Mouse (Mus musculus) retina, embryonic 14.5 days (tissue): Measurements from ENCODE around the gene Dnah14.

Source experiments
- DNase-seq: peaks from one replicate; pipeline ENCODE4 v3.0.0-alpha.2; 2015; ENCODE audit warnings: low spot score

Dnah14 gene

DNA sequence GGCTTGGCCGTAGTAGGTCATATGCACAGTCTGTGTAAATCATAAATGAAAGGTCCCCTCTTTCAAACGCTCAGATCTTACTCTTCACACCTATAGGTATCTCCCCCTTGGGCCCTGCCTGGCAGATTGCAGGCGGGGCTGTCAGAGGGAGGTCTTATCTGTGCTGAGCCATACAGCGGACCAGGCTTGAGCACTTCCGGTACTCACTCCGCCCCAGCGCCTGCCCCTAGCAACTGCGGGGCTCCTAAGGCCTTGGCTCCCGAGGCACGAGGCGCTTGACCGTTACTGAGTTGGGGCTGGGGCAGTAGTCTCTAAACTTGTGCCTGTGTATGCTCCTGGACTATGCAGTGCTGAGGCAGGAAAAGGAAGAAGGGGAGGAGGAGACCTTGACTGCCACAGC lies at the start of gene Dnah14:
Dnah14 (plus strand) TSS at position 238 of the 400 bp plus-strand sequence.
- no peak for DNase-seq

DNA sequence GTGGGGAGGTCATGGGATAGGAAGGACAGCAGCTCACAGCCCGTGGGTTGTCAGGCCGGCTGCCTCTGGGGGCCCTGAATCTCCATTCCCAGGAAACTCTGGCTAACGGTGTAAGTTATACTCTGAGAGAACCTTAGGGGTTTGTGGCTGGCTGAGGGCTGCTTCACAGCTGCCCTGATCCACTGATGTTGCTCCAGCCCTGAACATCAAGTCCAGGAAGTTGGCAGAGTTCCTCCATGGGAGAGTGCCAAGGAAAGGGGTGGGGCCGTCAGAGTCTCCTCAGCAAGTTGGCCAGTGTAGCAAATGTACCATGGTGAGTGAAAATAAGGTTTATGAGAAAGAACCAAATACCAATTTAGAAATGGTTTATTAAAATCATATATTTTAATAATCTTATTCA lies 47.0 kb upstream of the Dnah14 start:
- no peak for DNase-seq

DNA sequence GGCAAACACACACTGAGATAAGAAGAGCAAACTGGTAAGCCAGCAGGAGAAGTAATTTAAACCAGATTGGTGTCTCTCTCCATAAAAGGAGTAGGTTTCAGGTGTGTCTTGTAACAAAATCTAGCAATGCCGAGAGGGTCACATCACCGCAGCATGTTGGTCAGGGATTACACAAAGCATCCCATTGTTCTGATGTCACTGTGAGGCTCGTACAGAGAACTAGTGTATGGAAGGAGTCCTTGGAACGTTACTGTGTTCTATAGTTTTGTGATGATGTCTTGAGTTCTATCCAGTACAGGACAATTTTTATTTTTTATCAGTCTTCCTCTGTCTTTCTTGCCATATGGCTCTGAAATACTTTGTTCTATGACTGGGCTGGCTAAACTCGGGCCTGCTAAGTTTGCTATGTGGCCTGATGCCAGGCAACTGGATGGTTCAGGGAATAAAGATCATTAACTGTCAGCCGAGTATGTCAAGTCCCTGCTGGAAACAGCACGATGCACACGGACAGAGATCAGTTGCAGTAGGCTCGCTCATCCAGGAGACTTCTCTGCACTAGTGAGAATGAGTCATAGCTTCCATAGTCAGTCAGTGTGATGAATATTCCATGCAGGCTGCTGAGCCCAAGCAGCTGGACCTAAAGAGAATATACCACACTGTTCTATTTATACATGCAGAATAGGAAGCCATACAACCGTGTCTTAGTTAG lies 41.0 kb upstream of the Dnah14 start:
- no peak for DNase-seq

DNA sequence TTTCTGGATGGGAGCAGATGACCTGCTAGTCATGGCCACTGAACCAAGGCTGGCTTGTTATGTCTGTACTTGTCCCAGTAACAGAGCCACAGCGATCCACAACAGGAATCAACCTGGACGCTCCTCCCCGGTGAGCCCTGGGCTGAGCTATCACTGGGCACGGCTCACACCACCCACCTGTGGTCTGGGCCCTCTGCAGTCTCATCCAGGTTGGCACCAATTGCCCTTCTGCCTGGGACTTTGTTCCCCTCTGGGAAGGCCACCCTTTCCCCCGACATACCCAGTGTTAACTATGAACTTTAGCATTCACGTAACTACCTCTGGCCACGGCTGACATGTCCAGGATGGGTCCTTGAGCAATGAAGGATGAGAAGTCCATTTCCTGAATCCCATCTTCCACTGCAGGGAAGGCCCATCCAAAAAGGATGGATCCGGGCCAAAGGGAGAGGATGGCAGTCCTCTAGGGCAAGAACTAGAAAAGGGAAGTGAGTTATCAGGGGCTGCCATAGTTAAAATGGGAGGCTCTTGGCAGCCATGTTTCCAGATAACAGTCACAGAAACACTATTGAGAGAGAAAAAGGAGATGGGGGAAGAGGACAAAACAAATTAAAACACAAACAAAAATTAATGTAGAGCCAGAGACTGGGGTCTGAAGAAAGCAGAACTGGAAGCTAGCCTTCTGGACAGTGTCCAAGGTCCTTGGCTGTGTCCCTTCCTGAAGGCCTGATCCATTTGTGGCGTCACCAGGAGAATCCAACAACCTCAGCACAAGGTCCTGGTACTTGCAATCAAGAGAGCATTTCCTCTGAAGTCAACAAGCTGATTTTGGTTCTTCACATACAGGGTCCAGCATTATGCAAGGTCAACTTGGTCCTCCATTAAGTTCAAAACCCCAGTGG lies 38.5 kb upstream of the Dnah14 start:
- no peak for DNase-seq

DNA sequence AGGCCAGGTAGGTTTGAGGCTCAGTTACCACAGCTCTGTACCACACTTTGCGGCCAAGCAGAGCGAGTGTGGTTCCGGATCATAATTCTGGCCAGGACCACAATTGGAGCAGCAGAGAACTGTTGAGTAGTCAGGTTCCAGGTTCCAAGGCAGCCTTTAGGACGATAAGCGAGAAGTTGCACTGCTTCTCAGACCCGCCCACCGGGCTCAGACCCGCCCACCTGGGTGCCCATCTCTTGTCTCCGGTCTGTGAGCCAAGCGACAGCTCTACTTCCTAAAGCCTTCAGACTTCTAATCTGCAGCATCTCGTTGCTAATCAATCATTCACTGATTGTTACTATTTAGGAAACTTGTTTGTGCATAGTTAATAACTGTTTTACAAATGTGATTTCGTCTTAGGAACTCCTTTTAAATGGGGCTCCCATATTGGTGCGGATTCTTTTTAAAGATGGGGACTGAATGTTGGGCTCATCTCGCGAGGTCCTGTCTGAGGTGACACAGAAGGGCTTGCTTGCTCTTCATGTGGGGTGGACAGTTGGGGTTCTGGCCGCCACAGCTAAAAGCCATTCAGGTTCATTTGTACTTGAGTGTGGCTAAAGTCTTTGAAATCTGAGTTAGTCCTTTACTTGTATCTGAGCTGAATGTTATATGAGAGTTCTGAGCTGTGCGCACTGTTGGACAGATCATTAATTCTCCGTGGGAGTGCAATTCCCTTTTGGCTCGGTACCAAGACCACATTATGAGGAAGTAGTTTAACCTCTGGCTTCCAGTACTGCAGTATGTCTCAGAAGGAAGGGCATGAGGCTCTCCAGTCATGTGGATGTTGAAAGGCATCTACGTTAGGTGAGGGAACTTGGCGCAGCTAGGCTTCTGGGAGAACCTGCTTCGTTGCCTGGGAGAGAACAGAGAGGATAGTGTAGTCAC lies 36.3 kb upstream of the Dnah14 start:
- no peak for DNase-seq

DNA sequence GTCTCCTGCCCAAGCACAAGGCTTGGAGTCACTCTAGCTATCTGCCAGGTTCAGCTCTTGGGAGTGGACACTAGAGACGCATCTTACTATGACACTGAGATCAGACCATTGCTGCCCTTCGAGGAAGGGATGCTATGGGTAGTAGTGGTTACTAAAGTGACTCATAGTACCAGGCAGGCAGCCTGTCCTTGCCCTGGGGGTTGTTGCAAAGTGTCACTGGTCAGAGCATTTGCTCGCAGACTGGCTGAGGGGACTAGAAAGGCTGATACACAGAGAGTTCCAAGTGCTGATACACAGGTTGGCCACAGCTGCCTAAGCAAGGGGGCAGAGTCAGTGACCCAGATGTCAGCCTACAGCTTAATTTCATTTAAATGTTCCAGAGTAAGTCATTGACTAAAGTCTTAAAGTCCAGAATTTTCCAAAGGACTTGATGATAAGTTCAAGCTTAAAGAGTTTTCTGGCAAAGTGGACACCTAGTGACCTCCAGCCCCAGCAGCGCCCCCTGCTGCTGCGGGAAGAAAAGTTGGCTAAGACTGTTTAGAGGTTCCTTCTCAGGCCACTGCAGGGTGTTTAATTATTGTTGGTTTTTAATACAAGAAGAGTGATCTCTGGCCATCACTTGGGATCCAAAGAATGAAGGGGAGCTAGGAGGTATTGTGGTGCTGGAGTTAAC lies 32.5 kb upstream of the Dnah14 start:
- peak; percentile 56 for DNase-seq

DNA sequence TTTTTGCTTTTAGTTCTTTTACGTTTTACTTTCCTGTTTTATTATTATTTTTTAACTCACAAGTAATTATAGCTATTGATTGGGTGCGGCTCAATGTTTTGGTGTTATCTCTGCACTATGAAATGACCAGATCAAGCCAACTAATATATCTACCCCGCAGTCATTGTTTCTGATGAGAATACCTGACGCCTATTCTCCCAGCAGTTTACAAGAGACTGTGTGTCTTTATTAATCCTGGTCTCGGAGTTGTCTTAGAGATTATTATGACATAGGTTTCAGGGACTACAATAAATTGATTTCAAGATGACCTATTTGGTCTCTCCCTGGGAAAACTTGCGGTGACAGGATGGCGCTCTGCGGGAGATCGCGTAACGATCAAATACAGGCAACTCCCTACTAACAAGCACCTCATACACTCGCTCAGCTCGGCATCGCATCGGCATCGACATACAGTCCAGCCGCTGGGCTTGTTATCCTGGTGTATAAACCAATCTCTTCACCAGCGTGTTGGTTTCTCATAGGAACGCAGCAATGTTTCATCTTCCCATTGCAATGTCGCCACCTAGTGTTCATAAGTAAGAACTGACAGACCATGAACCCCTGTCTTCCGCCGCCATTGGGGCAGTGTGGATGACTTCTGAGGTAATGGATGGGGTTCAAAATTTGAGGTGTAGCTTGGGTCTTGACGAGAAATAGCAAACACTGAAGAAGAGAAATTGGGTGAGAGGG lies 31.2 kb upstream of the Dnah14 start:
- peak; percentile 93 for DNase-seq

DNA sequence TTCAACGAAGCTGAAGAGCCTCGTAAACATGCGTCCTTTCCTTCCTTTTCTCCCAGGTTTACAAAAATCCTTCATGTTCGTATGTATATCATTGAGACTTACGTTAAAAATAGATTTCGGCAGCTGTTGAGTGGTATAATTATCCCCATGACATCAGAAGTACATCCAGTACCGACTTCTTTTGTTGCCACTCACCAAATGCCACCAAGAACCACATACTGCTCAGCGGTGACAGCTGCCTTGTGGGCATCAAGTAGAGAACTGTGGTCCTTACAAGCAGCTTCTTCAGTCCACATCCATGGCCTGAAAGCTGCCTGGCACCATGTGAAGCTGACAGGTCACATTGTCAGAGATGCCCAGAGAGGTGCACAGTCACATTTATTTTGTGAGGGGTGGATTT lies 26.4 kb upstream of the Dnah14 start:
- no peak for DNase-seq

DNA sequence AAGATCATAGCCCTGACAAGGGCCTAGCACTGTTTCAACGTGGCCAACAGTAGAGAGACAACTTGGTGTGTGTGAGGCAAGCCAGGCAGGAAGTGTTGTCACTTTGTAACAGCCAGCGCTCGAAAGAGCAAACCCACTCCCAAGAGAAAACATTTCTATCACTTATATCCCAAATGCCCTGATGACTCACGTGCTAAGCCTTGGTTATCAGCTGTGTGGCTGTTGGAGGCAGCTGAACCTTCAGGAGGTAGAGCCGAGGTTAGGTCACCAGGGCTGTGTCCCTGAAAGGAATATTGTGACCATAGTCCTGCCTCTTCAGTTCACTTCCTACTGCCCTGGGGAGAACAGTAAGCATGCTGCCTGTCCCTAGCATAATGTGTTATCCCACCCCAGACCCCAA lies 25.5 kb upstream of the Dnah14 start:
- DNase-seq, result no peak

DNA sequence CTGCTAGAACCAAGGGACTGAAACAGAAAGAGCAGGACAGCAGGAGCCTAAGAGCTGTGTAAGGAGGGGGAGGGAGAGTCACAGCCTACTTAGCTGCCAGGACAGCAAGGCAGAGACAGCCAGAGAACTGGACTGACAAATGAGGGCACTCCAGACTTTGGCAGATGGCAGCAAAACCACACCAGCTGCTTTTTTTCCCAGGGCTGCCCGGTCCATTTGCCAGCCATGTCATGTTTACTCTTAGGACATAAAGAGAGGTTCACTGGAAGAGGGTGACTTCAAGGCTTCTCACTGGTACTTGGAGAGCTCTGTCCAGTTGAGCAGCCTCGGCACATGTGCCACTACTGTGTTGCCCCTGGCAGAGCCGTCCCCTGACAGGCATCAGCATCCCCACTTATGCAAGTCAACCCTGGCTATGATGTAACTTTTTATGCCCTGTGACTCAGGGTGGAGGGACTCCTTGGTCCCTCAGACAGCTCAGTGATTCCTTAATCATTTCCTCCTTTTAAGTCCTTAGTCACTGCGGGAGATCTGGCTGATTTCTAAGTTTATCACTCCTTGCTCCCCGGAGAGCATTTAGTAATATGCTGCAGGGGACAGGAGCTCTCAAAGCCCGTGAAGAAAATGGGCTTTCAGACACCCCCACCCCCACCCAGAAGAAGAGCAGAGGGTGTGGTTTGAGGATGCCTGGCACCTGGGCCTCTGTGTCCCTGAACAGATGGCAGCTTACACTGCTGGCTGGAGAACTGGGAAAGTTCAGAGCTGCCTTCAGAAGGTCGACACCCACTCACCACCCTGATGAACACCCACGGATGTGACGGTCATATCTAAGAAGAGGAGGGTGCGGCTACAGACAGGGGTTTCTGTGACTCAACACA lies 23.6 kb upstream of the Dnah14 start:
- DNase-seq, result peak; percentile 56

DNA sequence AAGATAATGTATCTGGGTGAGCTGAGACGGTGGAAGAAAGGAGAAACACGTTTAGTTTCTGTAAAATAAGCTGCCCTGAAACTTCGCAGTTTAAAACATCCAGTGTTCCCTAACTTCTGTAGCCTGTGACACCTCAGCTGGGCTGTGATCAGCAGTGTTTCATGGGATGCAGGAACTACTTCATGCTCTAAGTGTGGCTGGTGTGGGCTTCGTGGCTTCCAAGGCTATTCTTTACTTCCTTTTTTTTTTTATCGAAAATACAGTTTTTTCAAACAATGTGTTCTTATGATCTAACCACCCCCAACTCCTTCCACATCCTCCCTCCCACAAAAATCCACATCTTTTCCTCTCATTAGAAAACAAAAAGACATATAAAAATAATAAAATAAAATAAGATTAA lies 20.9 kb upstream of the Dnah14 start:
- DNase-seq, result no peak

DNA sequence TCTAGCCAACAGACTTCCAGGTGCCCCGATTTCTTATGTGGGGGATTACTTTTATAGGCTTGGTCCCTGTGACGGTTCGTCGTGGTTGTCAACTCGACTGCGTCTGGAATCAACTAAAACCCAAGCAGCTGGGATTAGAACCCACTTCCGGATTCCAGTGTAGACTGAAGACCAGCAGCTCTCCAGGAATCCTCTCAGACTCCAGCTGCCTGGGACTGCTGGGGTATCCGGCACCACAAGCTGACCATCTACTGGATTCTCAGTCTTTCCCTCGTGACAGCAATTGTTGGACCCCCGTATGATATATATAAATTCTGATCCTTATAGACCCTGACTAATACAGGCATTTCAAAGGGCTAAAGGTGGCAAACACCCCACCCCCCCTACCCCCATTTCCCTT lies 16.7 kb upstream of the Dnah14 start:
- no peak for DNase-seq

DNA sequence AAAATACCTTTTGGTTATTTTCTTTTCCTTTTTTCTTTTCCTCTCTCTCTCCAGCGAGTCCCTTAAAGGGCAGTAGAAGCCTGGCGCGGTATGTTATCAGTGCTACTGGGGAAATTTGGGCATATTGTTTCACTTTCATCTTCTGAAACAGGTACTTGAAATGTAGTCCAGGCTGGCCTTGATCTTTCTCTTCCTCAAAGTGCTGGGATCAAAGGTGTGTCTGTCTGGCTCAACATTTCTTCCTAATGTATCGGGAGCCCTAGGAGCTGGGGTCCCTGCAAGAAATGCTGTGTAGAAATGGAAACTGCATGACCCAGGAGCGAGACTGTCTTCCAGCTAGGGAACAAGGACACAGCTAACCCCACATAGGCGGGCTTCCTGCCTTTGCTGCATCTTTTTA lies 16.0 kb upstream of the Dnah14 start:
- DNase-seq, result no peak

DNA sequence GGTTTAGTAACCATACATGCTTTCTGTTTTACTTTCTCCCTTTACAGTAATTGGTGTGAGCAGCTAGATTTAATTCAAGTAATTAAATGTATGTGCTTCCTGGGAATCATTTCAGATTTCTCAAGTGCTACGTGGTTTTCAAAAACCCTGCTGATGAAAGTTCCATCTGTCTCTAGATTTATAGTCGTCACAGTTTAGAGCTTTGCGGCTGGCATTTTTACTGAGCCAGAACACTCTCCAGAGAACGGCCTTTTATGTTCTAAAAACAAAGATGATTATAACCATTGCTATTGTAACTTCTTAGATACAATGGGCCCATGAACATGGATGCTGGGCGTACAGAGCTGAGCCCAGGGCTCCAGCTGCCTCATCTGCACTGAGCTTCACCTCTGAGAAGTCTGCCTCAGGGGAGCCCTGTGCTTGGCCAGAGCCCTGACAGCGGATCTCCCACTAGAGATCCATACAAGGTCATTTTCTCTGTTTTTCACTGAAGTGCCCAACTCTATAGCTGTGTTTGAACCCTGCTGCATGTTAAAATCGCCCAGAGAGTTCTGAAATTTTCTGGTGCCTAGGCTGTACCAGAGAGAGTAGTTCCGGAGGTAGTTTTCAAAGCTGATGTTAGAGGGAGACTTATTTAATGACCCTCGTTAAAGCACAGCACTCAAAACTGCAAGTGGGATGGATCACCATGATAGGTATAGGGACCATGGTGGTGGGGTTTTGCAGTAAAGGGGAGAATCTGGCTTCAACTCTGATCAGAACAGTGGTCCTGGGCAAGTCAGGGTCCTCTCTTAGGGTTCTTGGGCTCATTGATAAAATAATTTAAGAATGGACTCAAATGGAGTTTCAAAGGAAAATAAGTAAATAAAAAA lies 15.2 kb upstream of the Dnah14 start:
- no peak for DNase-seq

DNA sequence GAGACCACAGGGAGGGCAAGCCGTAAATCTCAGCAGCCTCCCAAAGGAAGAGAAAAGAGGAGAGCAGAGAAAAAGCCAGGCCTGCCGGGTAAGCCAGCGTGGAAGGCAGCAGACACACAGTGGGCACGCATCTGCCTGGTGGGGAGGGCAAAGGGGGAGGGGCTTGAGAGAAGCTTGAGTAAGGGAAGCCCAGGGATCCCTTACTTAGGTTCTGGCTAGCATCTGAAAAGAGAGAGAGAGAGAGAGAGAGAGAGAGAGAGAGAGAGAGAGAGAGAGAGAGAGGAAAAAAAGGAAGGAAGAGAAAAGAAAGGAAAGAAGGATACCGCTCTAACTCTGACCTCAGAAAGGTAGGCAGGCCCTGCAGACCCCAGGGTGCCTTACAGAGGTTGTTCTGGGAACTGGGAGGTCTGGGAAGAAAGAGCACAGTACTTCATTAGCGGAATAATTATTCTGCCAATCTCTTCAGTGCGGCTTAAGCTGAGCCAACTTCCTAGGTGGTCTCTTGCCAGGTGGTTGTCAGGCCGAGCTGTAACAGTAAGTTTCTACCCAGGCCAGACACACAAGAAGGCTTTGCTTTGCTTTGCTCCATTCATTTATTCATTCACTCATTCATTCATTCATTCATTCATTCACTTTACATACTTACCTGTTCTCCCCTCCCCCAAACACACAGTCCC lies 14.5 kb upstream of the Dnah14 start:
- DNase-seq, result peak; percentile 54

DNA sequence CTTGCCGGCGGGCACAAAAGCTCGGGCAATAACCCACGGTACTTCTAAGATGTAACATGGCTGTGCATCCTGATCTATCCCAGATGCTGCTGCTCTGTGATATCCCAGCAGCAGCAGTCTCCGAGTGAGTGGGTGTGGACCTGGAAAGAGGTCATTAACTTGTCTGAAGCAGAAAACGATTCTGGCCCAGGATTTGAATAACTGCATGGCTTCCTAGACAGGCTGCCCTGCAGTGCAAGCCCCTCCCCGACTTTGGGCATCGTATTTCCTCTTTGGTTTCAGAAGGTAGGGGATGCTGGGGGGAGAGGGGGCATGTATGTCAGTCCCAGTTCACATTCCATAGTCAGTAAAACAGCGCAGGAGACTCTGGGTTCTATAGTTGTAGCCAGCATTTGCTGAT lies 6.9 kb upstream of the Dnah14 start:
- DNase-seq, result no peak

DNA sequence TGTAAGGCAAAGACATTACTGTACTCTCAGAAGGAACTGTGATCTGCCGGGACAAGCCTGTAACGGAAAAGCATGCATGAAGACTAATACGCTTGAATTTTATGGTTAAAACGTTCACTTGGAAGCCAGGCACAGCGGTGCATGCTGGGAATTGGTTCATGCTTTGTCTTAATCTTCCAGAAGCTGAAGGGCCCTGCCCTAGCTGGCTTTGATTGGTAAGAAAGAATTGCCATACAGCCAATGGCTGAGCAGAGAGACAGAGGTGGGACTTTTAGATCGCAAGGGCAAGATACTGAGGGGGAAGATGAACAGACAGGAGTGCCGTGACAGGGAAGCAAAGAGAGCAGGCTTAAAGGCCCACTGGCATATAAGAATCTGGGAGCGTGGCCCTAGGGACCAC lies 6.8 kb downstream of the Dnah14 start:
- no peak for DNase-seq

DNA sequence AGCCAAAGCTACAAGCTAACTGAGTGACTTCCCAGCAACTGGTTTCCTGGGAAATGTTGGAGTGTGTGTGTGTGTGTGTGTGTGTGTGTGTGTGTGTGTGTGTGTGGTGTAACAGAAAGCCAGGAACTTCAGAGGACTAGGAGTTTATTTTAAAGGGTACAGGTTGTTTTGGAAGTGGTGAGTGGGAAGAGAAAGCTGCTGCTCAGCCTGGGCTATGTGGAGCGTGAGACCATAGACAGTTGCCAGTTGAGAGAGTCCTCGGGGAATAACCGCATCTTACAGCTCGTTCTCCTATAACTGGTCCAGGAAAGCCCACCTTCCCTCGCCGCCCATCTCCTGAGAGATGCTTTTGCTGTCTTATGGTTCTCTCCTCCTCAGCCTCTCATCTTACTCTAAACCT lies 12.8 kb downstream of the Dnah14 start:
- no peak for DNase-seq

DNA sequence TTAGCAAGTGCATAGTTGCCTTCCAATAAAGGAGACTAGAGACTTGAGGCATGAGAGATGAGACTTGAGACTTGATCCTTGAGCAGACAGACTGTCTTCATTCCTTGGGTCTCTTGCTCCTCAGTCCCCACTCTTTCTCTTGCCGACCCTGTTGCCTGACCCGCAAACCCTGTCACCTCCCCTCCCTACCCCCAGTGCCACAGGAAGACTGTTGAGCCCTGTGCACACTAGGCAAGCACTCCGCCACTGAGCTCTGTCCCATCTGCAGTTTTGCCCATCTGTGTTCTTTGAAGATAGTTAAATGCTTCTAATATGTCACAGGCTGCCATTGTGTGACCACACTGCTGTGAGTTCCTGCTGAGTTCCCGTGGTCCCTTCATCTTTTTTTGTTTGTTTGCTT lies 23.0 kb downstream of the Dnah14 start:
- DNase-seq, result no peak
